Mouse (Mus musculus) hindbrain, embryonic 12.5 days (tissue): Measurements from ENCODE around the gene Cuedc2. TPM values are rescaled to one million over a fixed set of nuclear protein-coding genes. Genes with fewer than 3 reads are reported as not detected.

Experiments
- ATAC-seq: fragments of 200-750 bp; cut with Nextera tagmentation; 2 replicates; pipeline ENCODE4 v1.8.0; 2017; ENCODE audit warnings: moderate TSS enrichment; ENCODE audit not compliant: low FRiP score
- H3K27ac ChIP-seq: fragments of 300-500 bp; sonication (generic); 2 replicates; pipeline ENCODE4 v1.5.1; 2016; ENCODE audit warnings: mild to moderate bottlenecking
- H3K27me3 ChIP-seq: fragments of 300-500 bp; sonication (generic); 2 replicates; pipeline ENCODE4 v1.6.1; 2016; ENCODE audit warnings: mild to moderate bottlenecking
- H3K36me3 ChIP-seq: fragments of 300-500 bp; sonication (generic); 2 replicates; pipeline ENCODE4 v1.6.1; 2016; ENCODE audit warnings: mild to moderate bottlenecking
- H3K4me1 ChIP-seq: fragments of 300-500 bp; sonication (generic); 2 replicates; pipeline ENCODE4 v1.6.1; 2016
- H3K4me2 ChIP-seq: fragments of 300-500 bp; sonication (generic); replicated peaks from 2 replicates; pipeline ENCODE4 v1.6.1; 2016; ENCODE audit warnings: mild to moderate bottlenecking
- H3K4me3 ChIP-seq: fragments of 300-500 bp; sonication (generic); 2 replicates; pipeline ENCODE4 v1.5.1; 2016; ENCODE audit warnings: mild to moderate bottlenecking
- H3K9ac ChIP-seq: fragments of 300-500 bp; sonication (generic); 2 replicates; pipeline ENCODE4 v1.6.1; 2016; ENCODE audit warnings: mild to moderate bottlenecking, moderate library complexity
- H3K9me3 ChIP-seq: fragments of 300-500 bp; sonication (generic); replicated peaks from 2 replicates; pipeline ENCODE4 v1.6.1; 2016; ENCODE audit warnings: mild to moderate bottlenecking
- WGBS: fragments of 180-500 bp; shearing (Covaris S2); methylation state at CpG from one replicate; pipeline ENCODE4 v1.1.7; 2016; 5-methylcytosine and 5-hydroxymethylcytosine counted together
- polyA plus RNA-seq: library from polyadenylated mRNA; unstranded; fragments of >200 nt; fragmentation: Nextera tagmentation; extraction: Ambion mirVana; gene quantifications from 2 replicates; pipeline ENCODE4 v1.2.1, GENCODE M21; 2016

The Cuedc2 gene
- 239 and 261 TPM in 2 replicates for polyA plus RNA-seq

DNA sequence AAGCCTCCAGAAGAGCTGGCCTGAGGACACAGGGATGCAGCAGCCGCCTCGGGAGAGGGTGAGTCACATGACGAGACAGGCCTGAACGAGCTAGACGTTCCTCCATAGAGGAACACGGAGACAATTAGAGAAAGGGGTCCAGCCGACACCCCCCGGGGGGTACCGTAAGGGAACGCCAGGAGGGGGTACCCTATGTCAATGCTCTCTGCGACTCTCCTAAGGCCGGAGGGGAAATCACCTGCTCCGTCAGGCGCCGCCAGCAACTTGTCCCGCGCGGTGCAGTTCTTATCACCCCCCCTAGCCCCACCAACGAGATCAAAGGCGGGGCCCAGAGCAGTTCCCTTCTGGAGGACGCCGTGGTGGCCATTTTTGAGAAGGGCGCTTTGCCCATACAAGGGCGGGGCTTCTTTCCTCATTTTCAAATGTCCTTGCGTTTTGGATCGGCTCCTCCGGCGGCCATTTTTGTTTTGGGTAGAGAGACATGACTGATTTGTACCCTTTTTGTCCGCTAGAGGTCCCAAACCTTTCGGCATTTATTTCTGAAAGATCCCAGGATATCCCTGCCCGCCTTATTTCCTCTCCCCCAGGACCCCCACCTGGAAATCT is at the start of gene Cuedc2:
Gene Cuedc2, minus strand, starts transcription at position 372 of the 606 bp plus-strand sequence.
- Histone ChIP-seq H3K4me3 (peak within 1 kb of the TSS; percentile 69), H3K9me3 (no peaks in the 10 kb centered on the region), H3K27ac (peak within 1 kb of the TSS; percentile 78), H3K9ac (peak within 1 kb of the TSS; percentile 81), H3K4me2 (peak within 1 kb of the TSS; percentile 79), H3K36me3 (no peaks in the 10 kb centered on the region), H3K4me1 (peaks cover 9% of the 10 kb centered on the region), H3K27me3 (0 out of 2 replicates have a peak, but pooled peaks cover 11% of the 10 kb centered on the region)
- peak; percentile 91 for ATAC-seq
- under 1% methylated on average over 31 of the region's 31 CpGs for WGBS

GRCm38 (mm10) chr19:46382275-46382674 is 43.8 kb upstream of the Cuedc2 start:
- Histone ChIP-seq H3K4me2 (no peak overlapping the region), H3K4me1 (no peaks in the 10 kb centered on the region), H3K9me3 (no peaks in the 10 kb centered on the region), H3K36me3 (peaks cover 92% of the 10 kb centered on the region), H3K27me3 (no peaks in the 10 kb centered on the region), H3K27ac (no peak overlapping the region), H3K9ac (no peak overlapping the region), H3K4me3 (no peak overlapping the region)
- 93% methylated on average over 9 of the region's 9 CpGs for WGBS
- ATAC-seq = no peak

- Histone ChIP-seq H3K4me3 (no peak overlapping the region), H3K4me1 (no peaks in the 10 kb centered on the region), H3K9me3 (no peaks in the 10 kb centered on the region), H3K27ac (peak overlapping the region; percentile 23; the same call in 1 of the 2 replicates), H3K36me3 (peaks cover 50% of the 10 kb centered on the region), H3K27me3 (no peaks in the 10 kb centered on the region), H3K9ac (no peak overlapping the region), H3K4me2 (no peak overlapping the region)
- no peak for ATAC-seq
- WGBS = 58% methylated on average over 4 of the region's 4 CpGs
Measured at GRCm38 (mm10) chr19:46375891-46376290, 37.4 kb upstream of the Cuedc2 start.

- 68% methylated on average over 5 of the region's 5 CpGs for WGBS
- Histone ChIP-seq H3K27me3 (no peaks in the 10 kb centered on the region), H3K4me1 (no peaks in the 10 kb centered on the region), H3K9ac (no peak overlapping the region), H3K4me3 (no peak overlapping the region), H3K27ac (no peak overlapping the region), H3K36me3 (peaks cover 46% of the 10 kb centered on the region), H3K9me3 (no peaks in the 10 kb centered on the region), H3K4me2 (no peak overlapping the region)
- no peak; the same call in 1 of the 2 replicates for ATAC-seq
Measured at GRCm38 (mm10) chr19:46375489-46375888, 37.0 kb upstream of the Cuedc2 start.

DNA sequence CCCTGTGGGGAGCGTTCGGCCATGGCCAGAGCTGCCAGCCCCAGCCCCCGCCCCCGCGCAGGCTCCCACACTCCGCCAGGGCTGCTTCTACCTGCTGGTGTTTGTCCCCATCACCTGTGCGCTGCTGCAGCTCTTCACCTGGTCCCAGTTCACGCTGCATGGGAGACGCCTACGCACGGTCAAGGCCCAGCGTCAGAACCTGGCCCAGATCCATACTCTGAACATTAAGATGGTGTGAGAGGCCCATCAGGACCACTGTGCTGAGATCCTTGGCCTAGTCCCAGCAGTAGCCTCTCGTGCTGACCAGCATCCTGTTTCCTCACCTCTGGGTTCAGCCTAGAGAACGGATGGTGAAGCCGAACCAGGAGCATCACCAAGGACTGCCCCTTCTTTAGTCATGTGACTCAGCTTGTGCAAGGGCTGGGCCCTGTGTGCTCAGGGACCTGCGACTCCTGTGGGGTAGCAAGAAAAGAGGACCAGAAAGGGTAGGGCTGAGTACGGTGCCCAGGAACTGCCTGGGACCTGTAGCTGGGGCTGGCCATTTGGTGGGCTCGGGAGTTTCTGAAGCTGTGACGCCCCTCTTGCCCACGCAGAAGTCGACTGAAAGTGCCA is 36.1 kb upstream of the Cuedc2 start:
- no peak overlapping the region for H3K4me3 ChIP-seq
- ATAC-seq = 0 out of 2 replicates have a peak, but pooled peaks have one; percentile 30
- H3K27ac ChIP-seq = no peak overlapping the region; the same call in 1 of the 2 replicates
- H3K4me1 ChIP-seq = no peaks in the 10 kb centered on the region
- H3K27me3 ChIP-seq = no peaks in the 10 kb centered on the region
- H3K4me2 ChIP-seq = no peak overlapping the region
- no peaks in the 10 kb centered on the region for H3K9me3 ChIP-seq
- no peak overlapping the region for H3K9ac ChIP-seq
- H3K36me3 ChIP-seq = peaks cover 36% of the 10 kb centered on the region
- 46% methylated on average over 21 of the region's 21 CpGs for WGBS

DNA sequence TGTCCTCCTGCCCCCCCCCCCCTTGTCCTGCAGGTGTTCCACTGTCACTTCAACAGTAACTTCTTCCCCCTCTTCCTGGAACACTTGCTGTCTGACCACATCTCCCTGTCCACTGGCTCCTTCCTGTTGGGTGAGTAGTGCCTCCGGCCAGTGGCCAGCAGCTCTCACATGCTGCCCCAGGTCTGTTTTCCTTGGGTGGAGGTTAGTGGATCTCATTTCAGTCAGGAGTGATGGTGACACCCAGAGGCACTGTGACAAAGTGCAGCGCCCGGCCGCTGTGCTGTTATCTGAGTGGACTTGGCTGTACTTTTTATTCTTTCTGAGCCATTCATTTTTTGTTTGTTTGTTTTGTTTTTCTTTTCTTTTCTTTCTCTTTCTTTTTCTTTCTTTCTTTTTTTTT is 30.7 kb upstream of the Cuedc2 start:
- Histone ChIP-seq H3K27ac (no peak overlapping the region), H3K4me3 (no peak overlapping the region), H3K27me3 (no peaks in the 10 kb centered on the region), H3K36me3 (no peaks in the 10 kb centered on the region), H3K4me1 (no peaks in the 10 kb centered on the region), H3K9ac (no peak overlapping the region), H3K9me3 (no peaks in the 10 kb centered on the region), H3K4me2 (no peak overlapping the region)
- WGBS = 25% methylated on average over 4 of the region's 4 CpGs
- ATAC-seq = no peak

GRCm38 (mm10) chr19:46367798-46368590 is 29.5 kb upstream of the Cuedc2 start:
- Histone ChIP-seq H3K9ac (no peak overlapping the region), H3K9me3 (no peaks in the 10 kb centered on the region), H3K27me3 (no peaks in the 10 kb centered on the region), H3K4me1 (no peaks in the 10 kb centered on the region), H3K4me2 (no peak overlapping the region), H3K36me3 (no peaks in the 10 kb centered on the region), H3K27ac (no peak overlapping the region), H3K4me3 (no peak overlapping the region)
- WGBS = 89% methylated on average over 22 of the region's 23 CpGs
- no peak for ATAC-seq

- Histone ChIP-seq H3K9me3 (no peaks in the 10 kb centered on the region), H3K4me2 (no peak overlapping the region), H3K4me3 (no peak overlapping the region), H3K36me3 (no peaks in the 10 kb centered on the region), H3K27me3 (peaks cover 3% of the 10 kb centered on the region), H3K4me1 (no peaks in the 10 kb centered on the region), H3K9ac (no peak overlapping the region), H3K27ac (no peak overlapping the region)
- 86% methylated on average over 11 of the region's 11 CpGs for WGBS
- ATAC-seq = no peak
Measured at GRCm38 (mm10) chr19:46363294-46364009, 24.9 kb upstream of the Cuedc2 start.

DNA sequence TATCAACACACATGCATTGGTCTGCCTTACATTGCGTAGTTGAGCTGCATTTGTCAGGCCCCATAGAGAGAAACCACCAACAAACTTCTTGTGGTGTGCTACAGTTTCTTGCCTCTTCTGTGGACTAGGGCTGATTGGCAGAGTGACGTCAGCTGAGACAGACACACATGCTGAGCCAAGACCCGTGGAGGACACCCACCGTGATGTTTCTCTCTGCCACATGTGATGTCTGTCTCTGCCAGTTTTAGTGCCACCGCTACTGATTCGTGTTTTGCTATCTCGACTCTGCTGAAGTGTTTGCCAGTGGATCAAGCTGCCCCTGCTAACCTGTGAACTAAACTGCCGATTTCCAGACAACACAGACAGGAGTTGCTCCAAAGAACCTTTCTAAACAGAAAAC is 23.6 kb upstream of the Cuedc2 start:
- no peaks in the 10 kb centered on the region for H3K36me3 ChIP-seq
- ATAC-seq = no peak
- H3K4me3 ChIP-seq = no peak overlapping the region
- peaks cover 4% of the 10 kb centered on the region for H3K4me1 ChIP-seq
- H3K27me3 ChIP-seq = peaks cover 16% of the 10 kb centered on the region
- no peak overlapping the region for H3K4me2 ChIP-seq
- no peak overlapping the region for H3K9ac ChIP-seq
- no peak overlapping the region for H3K27ac ChIP-seq
- H3K9me3 ChIP-seq = no peaks in the 10 kb centered on the region
- WGBS = 86% methylated on average over 8 of the region's 8 CpGs

GRCm38 (mm10) chr19:46358381-46358780 is 19.9 kb upstream of the Cuedc2 start:
- Histone ChIP-seq H3K9ac (no peak overlapping the region), H3K4me1 (peaks cover 9% of the 10 kb centered on the region), H3K4me2 (no peak overlapping the region), H3K36me3 (no peaks in the 10 kb centered on the region), H3K9me3 (no peaks in the 10 kb centered on the region), H3K4me3 (no peak overlapping the region), H3K27me3 (peaks cover 24% of the 10 kb centered on the region), H3K27ac (no peak overlapping the region)
- ATAC-seq = no peak
- 55% methylated on average over 4 of the region's 4 CpGs for WGBS

GRCm38 (mm10) chr19:46357344-46358280 is 19.1 kb upstream of the Cuedc2 start:
- Histone ChIP-seq H3K9me3 (no peaks in the 10 kb centered on the region), H3K27ac (no peak overlapping the region), H3K27me3 (peaks cover 24% of the 10 kb centered on the region), H3K4me2 (peak overlapping the region; percentile 66), H3K36me3 (no peaks in the 10 kb centered on the region), H3K4me1 (peaks cover 9% of the 10 kb centered on the region), H3K9ac (peak overlapping the region; percentile 76), H3K4me3 (peak overlapping the region; percentile 47)
- 23% methylated on average over 25 of the region's 25 CpGs for WGBS
- ATAC-seq = no peak
